Mouse (Mus musculus) intestine, postnatal 0 days (tissue): Measurements from ENCODE around the gene Foxf1. TPM values are rescaled to one million over a fixed set of nuclear protein-coding genes. Genes with fewer than 3 reads are reported as not detected.

Source experiments
- ATAC-seq: fragments of 200-750 bp; cut with Nextera tagmentation; 2 replicates; pipeline ENCODE4 v1.8.0; 2017; ENCODE audit warnings: mild to moderate bottlenecking, moderate TSS enrichment, moderate library complexity
- H3K27ac ChIP-seq: fragments of 300-500 bp; sonication (generic); 2 replicates; pipeline ENCODE4 v1.5.1; 2014; ENCODE audit warnings: mild to moderate bottlenecking, low read depth, low read length, moderate library complexity
- H3K27me3 ChIP-seq: fragments of 300-500 bp; sonication (generic); replicated peaks from 2 replicates; pipeline ENCODE4 v1.6.1; 2014; ENCODE audit warnings: low read length, mixed read lengths; ENCODE audit not compliant: control insufficient read depth, insufficient read depth
- H3K36me3 ChIP-seq: fragments of 300-500 bp; sonication (generic); 2 replicates; pipeline ENCODE4 v1.6.1; 2014; ENCODE audit warnings: mild to moderate bottlenecking, moderate library complexity; ENCODE audit not compliant: control insufficient read depth, insufficient read depth
- H3K4me1 ChIP-seq: fragments of 300-500 bp; sonication (generic); replicated peaks from 2 replicates; pipeline ENCODE4 v1.6.1; 2014; ENCODE audit warnings: antibody characterized with exemption, low read length, mixed read lengths; ENCODE audit not compliant: control insufficient read depth, insufficient read depth
- H3K4me2 ChIP-seq: fragments of 300-500 bp; sonication (generic); replicated peaks from 2 replicates; pipeline ENCODE4 v1.6.1; 2014; ENCODE audit warnings: low read depth, mild to moderate bottlenecking, moderate library complexity
- H3K4me3 ChIP-seq: fragments of 300-500 bp; sonication (generic); 2 replicates; pipeline ENCODE4 v1.5.1; 2014; ENCODE audit warnings: low read depth, low read length
- H3K9ac ChIP-seq: fragments of 300-500 bp; sonication (generic); 2 replicates; pipeline ENCODE4 v1.6.1; 2014; ENCODE audit warnings: mild to moderate bottlenecking, low read depth, low read length
- H3K9me3 ChIP-seq: fragments of 300-500 bp; sonication (generic); 2 replicates; pipeline ENCODE4 v1.6.1; 2016; ENCODE audit warnings: mixed run types; ENCODE audit not compliant: control insufficient read depth
- CTCF ChIP-seq: sonication (generic); IDR thresholded peaks from 2 replicates; pipeline ENCODE4 v1.5.1; 2016; ENCODE audit warnings: low read depth, mild to moderate bottlenecking, control low read depth, antibody characterized with exemption, moderate library complexity
- whole genome bisulfite sequencing: fragments of 180-500 bp; shearing (Covaris S2); extraction: QIAGEN DNeasy Blood & Tissue Kit; methylation state at CpG from one replicate; pipeline ENCODE4 v1.1.7; 2014; 5-methylcytosine and 5-hydroxymethylcytosine counted together
- polyA plus RNA-seq: library from polyadenylated mRNA; unstranded; fragments of >200 nt; fragmentation: Nextera tagmentation; extraction: Ambion mirVana; gene quantifications from 2 replicates; pipeline ENCODE4 v1.2.1, GENCODE M21; 2015

The Foxf1 gene
- polyA plus RNA-seq, 1 experiment from 2014 or later, result 50.1 TPM

DNA sequence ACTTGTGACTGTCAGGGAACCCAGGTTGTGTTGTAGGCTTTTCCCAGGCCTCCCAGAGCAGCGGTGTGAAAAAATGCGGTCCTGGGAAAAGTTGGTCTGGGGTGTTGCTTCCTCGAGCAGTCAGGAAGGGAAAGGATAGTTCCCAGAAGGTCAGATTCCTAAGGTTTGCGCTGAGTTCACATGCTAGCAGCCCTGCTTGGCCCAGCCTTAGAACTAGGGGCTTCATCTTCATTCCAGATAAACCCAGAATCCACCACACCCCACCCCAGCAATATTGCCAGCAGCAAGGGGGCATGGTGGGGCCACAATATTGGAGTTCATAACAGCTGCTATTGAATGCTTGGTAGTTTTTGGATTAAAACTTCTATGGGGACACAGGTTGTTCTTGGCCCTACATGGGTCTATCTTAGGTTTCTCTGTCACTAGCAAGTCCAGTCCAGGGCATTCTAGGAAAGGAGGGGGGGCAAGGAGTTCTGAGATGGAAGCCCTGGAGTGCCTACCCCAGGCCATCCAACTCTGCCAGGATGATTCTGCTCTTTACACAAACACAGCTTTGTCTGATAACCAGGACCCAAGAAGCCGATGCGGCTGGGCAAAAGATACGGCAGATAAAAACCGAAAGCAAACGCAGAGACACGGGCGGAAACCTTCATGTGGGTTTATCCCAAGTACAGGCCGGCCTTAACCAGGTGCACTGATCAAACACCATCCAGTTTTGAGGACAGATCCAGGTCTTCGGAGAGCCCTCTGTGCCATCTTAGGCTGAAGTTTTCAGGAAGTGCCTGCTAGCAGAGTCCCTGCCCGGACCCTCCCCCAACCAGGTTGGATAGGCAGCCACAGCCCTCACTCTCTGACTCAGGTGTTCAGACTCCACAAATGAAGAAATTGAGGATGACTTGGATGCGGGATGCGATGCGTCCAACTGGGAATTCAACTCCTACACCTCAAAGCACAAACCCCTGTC, 36.6 kb downstream of the Foxf1 start:
- Histone ChIP-seq H3K27ac (no peak overlapping the region), H3K4me2 (no peak overlapping the region), H3K9ac (no peak overlapping the region), H3K4me1 (no peaks in the 10 kb centered on the region), H3K4me3 (peak overlapping the region; percentile 15; the same call in 1 of the 2 replicates), H3K36me3 (no peaks in the 10 kb centered on the region), H3K9me3 (no peaks in the 10 kb centered on the region), H3K27me3 (peaks cover 98% of the 10 kb centered on the region)
- no peak for TF ChIP-seq CTCF
- ATAC-seq, result no peak
- WGBS, result 22% methylated on average over 17 of the region's 17 CpGs

DNA sequence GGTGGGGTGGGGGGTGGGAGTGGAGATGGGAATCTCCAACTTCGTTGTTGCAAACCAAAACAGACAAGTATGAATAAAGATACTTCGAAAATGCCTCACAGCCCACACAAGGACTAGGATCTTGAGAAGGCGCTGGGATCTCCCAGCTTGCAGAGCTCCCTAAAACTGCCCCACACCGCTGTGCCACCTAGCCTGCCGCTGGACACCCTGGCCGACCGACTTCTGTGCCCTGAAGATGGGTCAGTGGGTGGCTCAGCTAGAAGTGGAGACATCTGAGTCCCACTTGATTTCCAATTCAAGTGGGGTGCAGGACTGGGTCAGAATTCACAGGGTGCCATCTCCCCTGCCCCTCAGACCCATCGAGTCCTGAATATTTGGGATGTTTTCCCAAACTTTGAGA, 37.5 kb downstream of the Foxf1 start:
- Histone ChIP-seq H3K4me2 (no peak overlapping the region), H3K4me1 (no peaks in the 10 kb centered on the region), H3K4me3 (no peak overlapping the region), H3K36me3 (no peaks in the 10 kb centered on the region), H3K27ac (no peak overlapping the region), H3K27me3 (peaks cover 98% of the 10 kb centered on the region), H3K9me3 (no peaks in the 10 kb centered on the region), H3K9ac (no peak overlapping the region)
- TF ChIP-seq CTCF, result no peak
- no peak for ATAC-seq
- 25% methylated on average over 8 of the region's 8 CpGs for WGBS

DNA sequence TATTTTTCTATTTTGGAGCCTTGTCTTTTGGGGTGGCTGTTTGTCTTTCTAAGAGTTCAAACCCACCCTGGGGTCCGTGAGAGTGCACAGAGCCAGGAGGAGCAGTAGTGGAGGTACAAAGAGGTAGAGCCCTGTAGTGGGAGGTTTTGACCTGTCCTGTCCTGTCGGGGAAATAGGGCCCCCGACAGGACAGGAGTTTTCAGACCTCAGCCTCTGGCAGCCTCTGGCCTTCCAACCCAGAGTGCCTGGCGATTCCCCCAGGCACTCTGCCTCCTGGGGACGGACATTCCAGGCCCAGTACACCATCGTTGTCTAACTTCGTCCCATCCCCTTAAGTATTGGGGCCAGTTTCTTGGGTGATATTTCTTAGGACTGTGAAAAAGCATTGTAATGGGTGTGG, 38.2 kb downstream of the Foxf1 start:
- Histone ChIP-seq H3K9ac (no peak overlapping the region), H3K27ac (no peak overlapping the region), H3K27me3 (peaks cover 98% of the 10 kb centered on the region), H3K4me2 (no peak overlapping the region), H3K36me3 (no peaks in the 10 kb centered on the region), H3K4me3 (no peak overlapping the region), H3K4me1 (no peaks in the 10 kb centered on the region), H3K9me3 (no peaks in the 10 kb centered on the region)
- no peak for TF ChIP-seq CTCF
- WGBS, result 27% methylated on average over 7 of the region's 7 CpGs
- no peak for ATAC-seq

DNA sequence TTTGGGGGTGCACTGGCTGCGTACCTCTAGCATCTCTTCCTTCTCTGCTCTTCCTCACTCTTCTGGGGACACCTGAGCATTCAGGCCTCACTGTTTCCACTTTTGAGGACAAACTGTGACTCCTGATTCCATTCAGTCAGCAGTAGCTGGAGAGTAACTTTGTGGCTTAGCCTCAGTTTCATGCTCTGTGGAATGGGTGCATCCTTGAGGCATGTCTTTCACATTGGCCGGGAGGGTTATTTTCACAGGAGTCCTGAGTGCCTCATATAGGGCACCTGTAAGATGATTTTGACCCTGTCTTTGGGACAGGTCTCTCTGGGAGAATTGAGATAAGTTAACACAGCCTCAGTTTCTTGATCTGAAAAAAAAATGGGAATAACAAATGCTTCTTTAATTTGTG, 38.9 kb downstream of the Foxf1 start:
- H3K9ac ChIP-seq, result no peak overlapping the region

DNA sequence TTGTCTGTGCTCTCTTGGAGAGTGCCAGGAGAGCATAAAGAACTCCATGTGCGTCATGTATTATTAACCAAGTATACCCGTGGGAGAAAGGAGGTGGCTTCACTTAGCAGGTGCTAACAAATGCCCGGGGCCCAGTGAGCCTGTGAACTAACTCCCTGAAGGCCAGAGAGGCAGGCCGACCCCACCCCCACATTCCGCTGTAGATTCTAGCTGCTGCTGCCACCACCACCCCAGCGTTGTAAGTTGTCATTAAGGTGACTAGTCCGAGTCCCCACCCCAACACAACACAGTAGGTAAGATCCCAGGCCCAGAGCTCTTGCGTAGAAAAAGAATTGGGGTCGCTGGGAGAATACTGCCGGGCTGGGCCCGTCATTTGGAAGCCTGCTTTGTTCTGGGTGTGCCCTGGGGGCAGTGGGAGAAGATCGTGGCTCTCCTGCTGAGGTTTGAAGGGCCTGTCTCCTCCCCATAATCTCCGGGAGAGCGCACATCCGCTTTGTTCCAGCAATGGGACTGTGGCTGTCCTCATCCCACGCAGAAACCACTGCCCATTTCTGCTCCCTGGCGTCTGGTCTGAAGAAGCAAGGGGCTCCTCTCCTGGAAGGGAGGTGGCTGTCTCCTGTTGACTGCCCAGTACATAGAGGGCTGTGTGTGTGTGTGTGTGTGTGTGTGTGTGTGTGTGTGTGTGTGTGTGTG, 40.5 kb downstream of the Foxf1 start:
- Histone ChIP-seq H3K36me3 (no peaks in the 10 kb centered on the region), H3K4me3 (peak overlapping the region; percentile 32; the same call in 1 of the 2 replicates), H3K4me1 (no peaks in the 10 kb centered on the region), H3K27ac (no peak overlapping the region), H3K9me3 (no peaks in the 10 kb centered on the region), H3K27me3 (peaks cover 97% of the 10 kb centered on the region), H3K9ac (no peak overlapping the region), H3K4me2 (peak overlapping the region; percentile 64)
- 6% methylated on average over 17 of the region's 17 CpGs for WGBS
- ATAC-seq, result no peak
- TF ChIP-seq CTCF, result no peak

More for the DNA sequence above, 38.9 kb downstream of the Foxf1 start:
- Histone ChIP-seq H3K4me3 (no peak overlapping the region), H3K36me3 (no peaks in the 10 kb centered on the region), H3K4me2 (no peak overlapping the region), H3K27ac (no peak overlapping the region), H3K4me1 (no peaks in the 10 kb centered on the region), H3K9me3 (no peaks in the 10 kb centered on the region), H3K27me3 (peaks cover 97% of the 10 kb centered on the region)
- no peak for ATAC-seq
- WGBS, result 63% methylated on average over 2 of the region's 2 CpGs
- TF ChIP-seq CTCF, result no peak

DNA sequence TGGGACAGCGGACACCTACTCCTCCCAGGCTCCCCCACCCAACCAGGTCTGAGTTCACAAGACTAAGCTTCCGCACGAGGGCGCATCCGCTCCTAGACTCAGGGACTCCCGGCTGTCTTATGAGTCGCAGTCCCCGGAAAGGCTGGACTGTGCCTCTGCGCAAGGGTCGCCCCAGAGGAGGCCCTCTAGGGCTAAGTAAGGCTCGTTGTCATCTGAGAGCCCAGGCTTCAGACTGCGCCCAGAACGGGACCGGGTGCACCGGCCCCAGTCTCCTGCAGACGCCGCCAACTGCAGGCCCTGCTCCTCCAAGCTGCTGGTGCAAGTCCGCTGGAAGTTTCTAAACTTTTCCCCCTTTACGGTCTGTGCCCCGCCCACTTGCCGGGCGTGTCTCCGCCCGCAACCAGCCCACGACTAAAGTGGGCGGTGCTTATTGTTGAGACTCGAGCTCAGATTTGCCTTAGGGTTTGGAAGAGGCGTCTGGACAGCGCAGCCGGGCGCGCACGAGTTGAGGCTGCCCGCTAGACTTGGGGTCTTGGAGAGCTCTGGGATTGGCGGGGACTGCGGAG, 41.2 kb downstream of the Foxf1 start:
- peak; percentile 70 for TF ChIP-seq CTCF
- Histone ChIP-seq H3K4me2 (peak overlapping the region; percentile 64), H3K4me3 (peak overlapping the region; percentile 32), H3K27me3 (peaks cover 97% of the 10 kb centered on the region), H3K9ac (0 out of 2 replicates have a peak overlapping the region, but pooled peaks have one; percentile 1), H3K36me3 (no peaks in the 10 kb centered on the region), H3K4me1 (no peaks in the 10 kb centered on the region), H3K27ac (no peak overlapping the region; the same call in 1 of the 2 replicates), H3K9me3 (no peaks in the 10 kb centered on the region)
- under 1% methylated on average over 36 of the region's 36 CpGs for WGBS
- peak; percentile 42 for ATAC-seq
